Mouse (Mus musculus): ENCODE results near the gene Prkn. TPM values are rescaled to one million over a fixed set of nuclear protein-coding genes. Genes with fewer than 3 reads are reported as not detected.

Prkn gene
- polyA plus RNA-seq, 1 experiment = not detected

- no peaks in the 10 kb centered on the region for H3K79me3 ChIP-seq (ENCODE audit: low read depth)
- H3K4me3 ChIP-seq (ENCODE audit: insufficient read depth, poor library complexity, severe bottlenecking) = no peak overlapping the region
- no peaks in the 10 kb centered on the region for H3K27me3 ChIP-seq (ENCODE audit: control insufficient read depth, insufficient read depth, insufficient read length)
- no peak overlapping the region for H3ac ChIP-seq (ENCODE audit: control insufficient read depth, insufficient read length, low read depth)
- no peaks in the 10 kb centered on the region for H3K79me2 ChIP-seq (ENCODE audit: control insufficient read depth, insufficient read depth)
- H3K36me3 ChIP-seq (ENCODE audit: control insufficient read depth, insufficient read depth) = no peaks in the 10 kb centered on the region
- TF ChIP-seq MYOG (IDR thresholded peaks at IDR 0.05; ENCODE audit: control insufficient read depth, extremely low read depth, insufficient read length) = no peak
- no peak for TF ChIP-seq MAX (IDR thresholded peaks at IDR 0.05)
- no peak for TF ChIP-seq MYOD1 (IDR thresholded peaks at IDR 0.05; ENCODE audit: control insufficient read depth, insufficient read length, low read depth)
- no peak for TF ChIP-seq CEBPB (IDR thresholded peaks at IDR 0.05; ENCODE audit: low read depth)
- TF ChIP-seq CTCF (IDR thresholded peaks at IDR 0.05; ENCODE audit: control insufficient read depth, insufficient read depth, insufficient read length) = no peak
- no peak for TF ChIP-seq USF1 (IDR thresholded peaks at IDR 0.05; ENCODE audit: low read depth)
- TF ChIP-seq FOSL1 (IDR thresholded peaks at IDR 0.05; ENCODE audit: insufficient read depth, low read length, poor library complexity, severe bottlenecking) = no peak
Observed at GRCm38 (mm10) chr17:11903001-11903400, 1062.8 kb downstream of the Prkn start.

DNA sequence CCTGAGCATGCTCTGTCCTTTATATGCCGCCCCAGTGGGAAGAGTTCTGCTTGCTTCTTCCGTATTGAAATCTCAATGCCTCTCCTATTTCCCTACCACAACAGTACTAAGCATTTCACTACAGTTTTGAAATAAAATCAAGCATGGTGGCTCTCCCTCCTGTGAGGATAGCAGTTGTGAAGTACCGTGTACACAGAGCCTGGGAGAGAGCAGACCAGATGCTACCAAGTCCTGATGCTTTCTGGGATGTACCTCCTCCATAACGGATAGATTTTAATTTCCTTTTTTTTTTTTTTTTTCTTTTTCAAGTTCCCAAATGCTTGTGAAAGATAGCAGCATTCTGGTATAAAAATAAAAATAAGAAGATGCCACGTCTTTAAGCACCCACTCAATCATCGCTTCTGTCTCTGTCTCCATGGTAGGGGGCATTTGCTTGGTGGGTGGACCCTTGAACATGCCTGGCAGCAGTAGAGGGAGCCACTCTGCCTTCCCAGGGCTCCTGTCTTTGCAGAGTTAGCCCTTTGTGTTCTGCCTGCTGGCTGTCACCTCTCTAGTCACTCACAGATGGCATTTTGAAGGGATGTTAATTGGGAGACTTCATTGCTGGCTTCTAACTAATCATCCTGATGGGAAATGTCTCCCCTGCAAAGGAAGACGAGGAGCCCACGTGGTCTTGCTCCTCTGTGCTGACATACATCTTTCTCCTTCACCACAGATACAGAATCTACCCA is 1070.6 kb downstream of the Prkn start:
- H3K79me2 ChIP-seq (ENCODE audit: control insufficient read depth, insufficient read depth) = no peaks in the 10 kb centered on the region
- no peaks in the 10 kb centered on the region for H3K36me3 ChIP-seq (ENCODE audit: control insufficient read depth, insufficient read depth)
- no peak overlapping the region for H3K4me3 ChIP-seq (ENCODE audit: insufficient read depth, poor library complexity, severe bottlenecking)
- H3K27me3 ChIP-seq (ENCODE audit: control insufficient read depth, insufficient read depth, insufficient read length) = peaks cover 10% of the 10 kb centered on the region
- no peaks in the 10 kb centered on the region for H3K79me3 ChIP-seq (ENCODE audit: low read depth)
- no peak overlapping the region for H3ac ChIP-seq (ENCODE audit: control insufficient read depth, insufficient read length, low read depth)
- TF ChIP-seq MYOD1 (IDR thresholded peaks at IDR 0.05; ENCODE audit: control insufficient read depth, insufficient read length, low read depth) (no peak), FOSL1 (IDR thresholded peaks at IDR 0.05; ENCODE audit: insufficient read depth, low read length, poor library complexity, severe bottlenecking) (no peak), CTCF (IDR thresholded peaks at IDR 0.05; ENCODE audit: control insufficient read depth, insufficient read depth, insufficient read length) (no peak), USF1 (IDR thresholded peaks at IDR 0.05; ENCODE audit: low read depth) (no peak), MAX (IDR thresholded peaks at IDR 0.05) (no peak), CEBPB (IDR thresholded peaks at IDR 0.05; ENCODE audit: low read depth) (no peak), MYOG (IDR thresholded peaks at IDR 0.05; ENCODE audit: control insufficient read depth, extremely low read depth, insufficient read length) (no peak)

GRCm38 (mm10) chr17:11912136-11912535 is 1072.0 kb downstream of the Prkn start:
- no peaks in the 10 kb centered on the region for H3K79me3 ChIP-seq (ENCODE audit: low read depth)
- H3ac ChIP-seq (ENCODE audit: control insufficient read depth, insufficient read length, low read depth) = no peak overlapping the region
- H3K4me3 ChIP-seq (ENCODE audit: insufficient read depth, poor library complexity, severe bottlenecking) = no peak overlapping the region
- no peak for TF ChIP-seq MAX (IDR thresholded peaks at IDR 0.05)
- TF ChIP-seq MYOG (IDR thresholded peaks at IDR 0.05; ENCODE audit: control insufficient read depth, extremely low read depth, insufficient read length) = no peak
- TF ChIP-seq USF1 (IDR thresholded peaks at IDR 0.05; ENCODE audit: low read depth) = no peak
- peaks cover 11% of the 10 kb centered on the region for H3K27me3 ChIP-seq (ENCODE audit: control insufficient read depth, insufficient read depth, insufficient read length)
- no peaks in the 10 kb centered on the region for H3K79me2 ChIP-seq (ENCODE audit: control insufficient read depth, insufficient read depth)
- H3K36me3 ChIP-seq (ENCODE audit: control insufficient read depth, insufficient read depth) = no peaks in the 10 kb centered on the region

- H3K36me3 ChIP-seq (ENCODE audit: control insufficient read depth, insufficient read depth) = no peaks in the 10 kb centered on the region
- H3K79me2 ChIP-seq (ENCODE audit: control insufficient read depth, insufficient read depth) = no peaks in the 10 kb centered on the region
- H3ac ChIP-seq (ENCODE audit: control insufficient read depth, insufficient read length, low read depth) = no peak overlapping the region
- TF ChIP-seq MYOD1 (IDR thresholded peaks at IDR 0.05; ENCODE audit: control insufficient read depth, insufficient read length, low read depth) (no peak), MYOG (IDR thresholded peaks at IDR 0.05; ENCODE audit: control insufficient read depth, extremely low read depth, insufficient read length) (no peak), CEBPB (IDR thresholded peaks at IDR 0.05; ENCODE audit: low read depth) (no peak), MAX (IDR thresholded peaks at IDR 0.05) (no peak), FOSL1 (IDR thresholded peaks at IDR 0.05; ENCODE audit: insufficient read depth, low read length, poor library complexity, severe bottlenecking) (no peak), CTCF (IDR thresholded peaks at IDR 0.05; ENCODE audit: control insufficient read depth, insufficient read depth, insufficient read length) (no peak), USF1 (IDR thresholded peaks at IDR 0.05; ENCODE audit: low read depth) (no peak)
- H3K4me3 ChIP-seq (ENCODE audit: insufficient read depth, poor library complexity, severe bottlenecking) = no peak overlapping the region
- no peaks in the 10 kb centered on the region for H3K79me3 ChIP-seq (ENCODE audit: low read depth)
- peaks cover 11% of the 10 kb centered on the region for H3K27me3 ChIP-seq (ENCODE audit: control insufficient read depth, insufficient read depth, insufficient read length)
Observed at GRCm38 (mm10) chr17:11912872-11913365, 1072.7 kb downstream of the Prkn start.

- Histone ChIP-seq H3K79me2 (ENCODE audit: control insufficient read depth, insufficient read depth) (no peaks in the 10 kb centered on the region), H3K4me3 (ENCODE audit: insufficient read depth, poor library complexity, severe bottlenecking) (no peak overlapping the region), H3K36me3 (ENCODE audit: control insufficient read depth, insufficient read depth) (no peaks in the 10 kb centered on the region), H3K27me3 (ENCODE audit: control insufficient read depth, insufficient read depth, insufficient read length) (peaks cover 11% of the 10 kb centered on the region), H3K79me3 (ENCODE audit: low read depth) (no peaks in the 10 kb centered on the region), H3ac (ENCODE audit: control insufficient read depth, insufficient read length, low read depth) (no peak overlapping the region)
- no peak for TF ChIP-seq MAX (IDR thresholded peaks at IDR 0.05)
- TF ChIP-seq CTCF (IDR thresholded peaks at IDR 0.05; ENCODE audit: control insufficient read depth, insufficient read depth, insufficient read length) = no peak
- TF ChIP-seq MYOG (IDR thresholded peaks at IDR 0.05; ENCODE audit: control insufficient read depth, extremely low read depth, insufficient read length) = no peak
- no peak for TF ChIP-seq USF1 (IDR thresholded peaks at IDR 0.05; ENCODE audit: low read depth)
- TF ChIP-seq CEBPB (IDR thresholded peaks at IDR 0.05; ENCODE audit: low read depth) = no peak
- TF ChIP-seq MYOD1 (IDR thresholded peaks at IDR 0.05; ENCODE audit: control insufficient read depth, insufficient read length, low read depth) = no peak
- no peak for TF ChIP-seq FOSL1 (IDR thresholded peaks at IDR 0.05; ENCODE audit: insufficient read depth, low read length, poor library complexity, severe bottlenecking)
Observed at GRCm38 (mm10) chr17:11913620-11914019, 1073.4 kb downstream of the Prkn start.
